Mouse (Mus musculus) forebrain, embryonic 16.5 days (tissue): ENCODE measurements around the gene Ahdc1. TPM values are rescaled to one million over a fixed set of nuclear protein-coding genes. Genes with fewer than 3 reads are reported as not detected.
A peak's percentile ranks its signal among the peaks of the same experiment; 100 is the strongest.

Experiments
- ATAC-seq: fragments of 200-750 bp; cut with Nextera tagmentation; 2 replicates; pipeline ENCODE4 v1.8.0; 2017; ENCODE audit warnings: mild to moderate bottlenecking, moderate library complexity
- H3K27ac ChIP-seq: fragments of 300-500 bp; sonication (generic); 2 replicates; pipeline ENCODE4 v1.5.1; 2014; ENCODE audit warnings: low read length, control low read depth
- H3K27me3 ChIP-seq: fragments of 300-500 bp; sonication (generic); replicated peaks from 2 replicates; pipeline ENCODE4 v1.6.1; 2014; ENCODE audit warnings: low read length; ENCODE audit not compliant: control insufficient read depth, insufficient read depth
- H3K36me3 ChIP-seq: fragments of 300-500 bp; sonication (generic); 2 replicates; pipeline ENCODE4 v1.6.1; 2014; ENCODE audit not compliant: control insufficient read depth, insufficient read depth
- H3K4me1 ChIP-seq: fragments of 300-500 bp; sonication (generic); replicated peaks from 2 replicates; pipeline ENCODE4 v1.6.1; 2014; ENCODE audit warnings: low read length; ENCODE audit not compliant: control insufficient read depth, insufficient read depth
- H3K4me2 ChIP-seq: fragments of 300-500 bp; sonication (generic); 2 replicates; pipeline ENCODE4 v1.6.1; 2014; ENCODE audit warnings: mild to moderate bottlenecking, low read length, control low read depth
- H3K4me3 ChIP-seq: fragments of 300-500 bp; sonication (generic); replicated peaks from 2 replicates; pipeline ENCODE4 v1.5.1; 2014; ENCODE audit warnings: mild to moderate bottlenecking, low read length, control low read depth
- H3K9ac ChIP-seq: fragments of 300-500 bp; sonication (generic); replicated peaks from 2 replicates; pipeline ENCODE4 v1.6.1; 2014; ENCODE audit warnings: low read depth, low read length, control low read depth
- H3K9me3 ChIP-seq: fragments of 300-500 bp; sonication (generic); 2 replicates; pipeline ENCODE4 v1.6.1; 2016; ENCODE audit warnings: low read length; ENCODE audit not compliant: control insufficient read depth
- WGBS: fragments of 180-500 bp; shearing (Covaris S2); extraction: QIAGEN DNeasy Blood & Tissue Kit; methylation state at CpG from one replicate; pipeline ENCODE4 v1.1.7; 2014; 5-methylcytosine and 5-hydroxymethylcytosine counted together
- polyA plus RNA-seq: library from polyadenylated mRNA; unstranded; fragments of >200 nt; fragmentation: Nextera tagmentation; extraction: Ambion mirVana; gene quantifications from 2 replicates; pipeline ENCODE4 v1.2.1, GENCODE M21; 2015

Gene Ahdc1
- polyA plus RNA-seq, 1 experiment from 2014 or later = 13.0 TPM

GRCm38 (mm10) chr4:133028875-133029274 is 17.8 kb downstream of the Ahdc1 start:
- no peak for ATAC-seq
- WGBS = 82% methylated on average over 6 of the region's 6 CpGs
- no peak overlapping the region for H3K9ac ChIP-seq

GRCm38 (mm10) chr4:133032410-133033095 is 21.5 kb downstream of the Ahdc1 start:
- no peak for ATAC-seq
- H3K9ac ChIP-seq = no peak overlapping the region
- no peak overlapping the region for H3K4me2 ChIP-seq
- H3K27me3 ChIP-seq = peaks cover 7% of the 10 kb centered on the region; the same call in 1 of the 2 replicates
- H3K4me3 ChIP-seq = no peak overlapping the region
- 95% methylated on average over 8 of the region's 8 CpGs for WGBS
- H3K4me1 ChIP-seq = peaks cover 8% of the 10 kb centered on the region
- H3K9me3 ChIP-seq = no peaks in the 10 kb centered on the region
- no peak overlapping the region for H3K27ac ChIP-seq
- no peaks in the 10 kb centered on the region; the same call in 1 of the 2 replicates for H3K36me3 ChIP-seq

More at GRCm38 (mm10) chr4:133028875-133029274, 17.8 kb downstream of the Ahdc1 start:
- Histone ChIP-seq H3K27me3 (no peaks in the 10 kb centered on the region), H3K4me3 (no peak overlapping the region), H3K9me3 (no peaks in the 10 kb centered on the region), H3K36me3 (no peaks in the 10 kb centered on the region; the same call in 1 of the 2 replicates), H3K27ac (no peak overlapping the region), H3K4me2 (no peak overlapping the region), H3K4me1 (peaks cover 31% of the 10 kb centered on the region)

GRCm38 (mm10) chr4:133034478-133034877 is 23.4 kb downstream of the Ahdc1 start:
- H3K9ac ChIP-seq = no peak overlapping the region
- no peak overlapping the region for H3K27ac ChIP-seq
- no peaks in the 10 kb centered on the region for H3K9me3 ChIP-seq
- peaks cover 28% of the 10 kb centered on the region for H3K4me1 ChIP-seq
- H3K4me3 ChIP-seq = no peak overlapping the region
- WGBS = 86% methylated on average over 10 of the region's 10 CpGs
- H3K4me2 ChIP-seq = no peak overlapping the region
- no peaks in the 10 kb centered on the region for H3K36me3 ChIP-seq
- no peak for ATAC-seq
- H3K27me3 ChIP-seq = peaks cover 7% of the 10 kb centered on the region; the same call in 1 of the 2 replicates

DNA sequence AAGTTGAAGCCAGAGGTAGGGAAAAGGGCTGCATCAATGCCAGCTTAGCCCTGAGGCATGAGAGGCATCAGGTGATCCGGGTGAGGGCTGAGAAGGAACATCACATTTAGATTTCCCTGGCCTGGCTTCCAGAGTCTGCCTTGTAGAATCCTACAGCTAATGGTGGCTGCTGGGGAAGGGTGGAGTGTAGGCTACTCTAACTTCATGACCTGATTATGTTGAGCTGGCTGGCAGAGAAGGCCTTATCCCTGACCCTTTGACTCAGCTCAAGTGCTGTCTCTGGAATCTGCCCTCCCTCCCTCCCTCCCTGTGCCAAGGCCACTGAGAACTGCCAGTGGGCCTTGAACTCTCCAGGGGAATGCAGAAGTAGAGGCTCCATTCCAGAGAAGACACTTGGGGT is 24.4 kb downstream of the Ahdc1 start:
- no peak overlapping the region for H3K4me2 ChIP-seq
- H3K4me3 ChIP-seq = no peak overlapping the region
- no peak for ATAC-seq
- peaks cover 7% of the 10 kb centered on the region; the same call in 1 of the 2 replicates for H3K27me3 ChIP-seq
- H3K4me1 ChIP-seq = peaks cover 37% of the 10 kb centered on the region
- no peaks in the 10 kb centered on the region for H3K36me3 ChIP-seq
- WGBS = 91% methylated on average over 1 of the region's 1 CpGs
- no peak overlapping the region for H3K27ac ChIP-seq
- no peak overlapping the region for H3K9ac ChIP-seq
- no peaks in the 10 kb centered on the region for H3K9me3 ChIP-seq

DNA sequence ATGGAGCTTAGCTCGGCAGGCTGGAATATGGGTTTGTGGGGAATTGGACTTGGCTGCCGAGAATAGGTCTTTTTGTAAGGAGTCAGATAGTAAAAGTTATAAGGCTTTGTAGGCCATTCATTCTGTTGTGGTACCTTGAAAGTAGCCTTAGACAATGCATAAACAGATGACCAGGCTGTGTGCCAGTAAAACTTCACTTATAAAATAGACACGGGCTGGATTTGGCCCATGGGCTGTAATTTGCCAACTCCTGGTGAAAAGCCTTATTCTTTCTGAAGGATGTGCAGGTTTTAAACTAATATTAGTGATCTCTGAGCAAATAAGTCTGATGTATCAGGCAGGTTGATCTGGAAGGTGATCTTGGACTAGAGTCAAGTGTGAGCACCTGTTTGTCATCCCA is 24.9 kb downstream of the Ahdc1 start:
- Histone ChIP-seq H3K36me3 (no peaks in the 10 kb centered on the region), H3K4me3 (no peak overlapping the region), H3K9ac (no peak overlapping the region), H3K4me1 (peaks cover 37% of the 10 kb centered on the region), H3K4me2 (no peak overlapping the region), H3K27me3 (peaks cover 7% of the 10 kb centered on the region; the same call in 1 of the 2 replicates), H3K9me3 (no peaks in the 10 kb centered on the region), H3K27ac (no peak overlapping the region)
- no peak for ATAC-seq
- WGBS = 53% methylated on average over 3 of the region's 3 CpGs

DNA sequence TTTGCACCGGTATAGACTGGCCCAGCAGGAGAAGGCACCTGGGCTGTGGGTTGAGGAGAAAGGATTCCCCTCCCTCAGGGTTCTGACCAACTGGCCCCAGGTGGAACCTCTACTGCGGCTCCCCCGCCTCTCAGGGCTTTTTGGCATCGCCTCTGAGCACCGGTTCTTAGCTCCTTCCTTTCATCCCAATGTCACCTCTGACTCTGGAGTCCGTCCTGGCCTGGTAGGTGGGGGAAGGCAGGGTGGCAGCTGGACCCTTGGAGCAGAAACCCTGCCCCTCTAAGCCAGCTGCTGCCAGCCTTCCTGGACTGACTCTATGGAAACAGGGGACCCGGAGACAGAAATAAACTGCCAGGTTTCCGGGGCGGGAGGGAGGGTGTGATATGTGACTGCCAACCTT is 26.2 kb downstream of the Ahdc1 start:
- Histone ChIP-seq H3K4me2 (no peak overlapping the region), H3K4me3 (no peak overlapping the region), H3K27ac (no peak overlapping the region), H3K4me1 (peaks cover 48% of the 10 kb centered on the region), H3K27me3 (peaks cover 7% of the 10 kb centered on the region; the same call in 1 of the 2 replicates), H3K9ac (no peak overlapping the region), H3K36me3 (no peaks in the 10 kb centered on the region), H3K9me3 (no peaks in the 10 kb centered on the region)
- WGBS = 45% methylated on average over 9 of the region's 9 CpGs
- ATAC-seq = no peak

DNA sequence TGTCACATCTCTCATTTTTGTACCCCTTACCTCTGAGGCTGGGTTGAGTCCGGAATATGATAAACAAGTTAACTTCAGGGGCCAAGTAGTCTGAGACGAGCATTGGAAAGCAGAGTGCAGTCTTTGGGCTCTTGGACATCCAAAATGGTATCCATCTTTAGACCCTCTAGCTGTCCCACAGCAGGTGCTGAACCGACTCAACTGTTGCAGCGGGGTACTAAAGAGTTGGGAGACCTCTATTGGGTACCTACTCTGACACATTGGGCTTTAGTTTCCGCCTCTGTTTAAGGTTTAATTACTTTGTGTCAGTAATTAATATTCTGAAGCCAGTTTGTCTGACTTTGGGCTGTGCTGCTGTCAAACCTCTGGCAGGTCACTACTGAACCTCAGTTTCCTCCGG is 26.7 kb downstream of the Ahdc1 start:
- H3K4me1 ChIP-seq = peaks cover 53% of the 10 kb centered on the region
- no peak overlapping the region for H3K9ac ChIP-seq
- H3K27me3 ChIP-seq = peaks cover 7% of the 10 kb centered on the region; the same call in 1 of the 2 replicates
- no peak overlapping the region for H3K27ac ChIP-seq
- H3K4me3 ChIP-seq = no peak overlapping the region; the same call in 1 of the 2 replicates
- peak overlapping the region; percentile 99 for H3K4me2 ChIP-seq
- no peaks in the 10 kb centered on the region for H3K36me3 ChIP-seq
- H3K9me3 ChIP-seq = no peaks in the 10 kb centered on the region
- 31% methylated on average over 6 of the region's 6 CpGs for WGBS
- no peak for ATAC-seq

DNA sequence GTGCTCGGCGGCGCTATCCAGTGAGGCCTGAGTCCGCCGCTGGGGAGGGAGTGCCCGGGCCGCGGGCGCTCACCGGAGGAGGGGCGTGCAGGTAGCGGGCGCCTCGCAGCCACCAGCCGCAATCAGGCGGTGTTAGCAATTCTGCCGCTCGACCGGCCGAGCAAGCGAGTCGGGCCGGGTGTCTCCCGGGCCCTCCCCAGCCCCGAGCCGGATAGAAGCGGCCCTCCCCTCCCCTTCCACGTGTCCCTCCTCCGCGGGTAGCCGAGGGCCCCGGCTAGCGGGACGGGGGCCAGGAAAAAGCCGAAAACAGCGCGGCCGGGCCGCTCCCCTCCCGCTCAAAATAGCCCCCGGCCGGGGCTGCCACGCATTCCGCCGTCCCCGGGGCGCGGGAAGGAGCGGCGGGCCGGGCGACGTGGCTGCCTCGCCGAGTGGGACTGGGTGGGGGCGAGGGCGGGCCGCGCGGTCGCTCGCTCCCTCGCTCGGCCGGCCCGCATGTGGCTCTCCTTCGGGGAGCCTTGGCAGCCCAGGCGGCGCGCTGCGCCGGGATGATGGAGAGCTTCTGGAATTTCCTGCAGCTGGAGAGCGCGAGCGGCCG is 27.6 kb downstream of the Ahdc1 start:
- peak; percentile 43 for ATAC-seq
- Histone ChIP-seq H3K27me3 (peaks cover 7% of the 10 kb centered on the region; the same call in 1 of the 2 replicates), H3K36me3 (no peaks in the 10 kb centered on the region), H3K9ac (peak overlapping the region; percentile 68), H3K9me3 (no peaks in the 10 kb centered on the region), H3K27ac (no peak overlapping the region), H3K4me2 (peak overlapping the region; percentile 99), H3K4me3 (peak overlapping the region; percentile 54), H3K4me1 (peaks cover 62% of the 10 kb centered on the region)
- under 1% methylated on average over 68 of the region's 76 CpGs for WGBS

DNA sequence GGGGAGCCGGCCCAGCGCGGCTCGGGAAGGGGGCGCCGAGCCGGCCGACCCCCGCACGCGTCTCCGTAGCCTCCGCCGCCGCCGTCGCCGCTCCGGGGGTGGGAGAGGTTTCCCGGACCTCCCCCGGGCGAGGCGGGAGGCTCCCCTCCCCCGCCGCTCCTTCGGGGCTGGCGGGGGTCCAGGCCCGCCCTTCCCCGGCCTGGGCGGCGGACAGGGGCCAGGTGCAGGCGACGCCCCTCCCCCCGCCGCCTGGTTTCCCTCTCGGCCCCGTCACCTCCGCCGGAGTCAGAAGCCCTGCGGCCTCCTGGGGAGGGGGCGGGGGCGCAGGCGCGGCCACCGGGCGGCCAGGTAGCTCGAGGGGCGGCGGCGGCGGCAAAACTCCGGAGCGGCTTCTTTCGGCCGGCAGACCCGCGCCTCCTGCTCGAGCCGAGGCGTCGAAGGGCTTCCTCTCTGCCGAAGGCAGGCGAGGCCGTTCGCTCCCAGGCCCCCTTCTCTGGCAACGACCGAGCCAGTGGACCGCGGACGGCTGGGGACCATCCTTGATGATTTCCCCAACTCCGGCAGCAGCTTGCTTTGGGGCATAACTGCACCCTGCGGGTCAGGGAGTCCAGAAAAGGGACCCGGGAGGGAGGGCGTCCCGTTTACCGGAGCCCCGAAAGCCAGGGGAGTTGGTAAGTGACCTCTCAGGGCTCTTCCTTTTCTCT is 28.2 kb downstream of the Ahdc1 start:
- H3K36me3 ChIP-seq = no peaks in the 10 kb centered on the region

More for the DNA sequence above, 28.2 kb downstream of the Ahdc1 start:
- Histone ChIP-seq H3K4me2 (peak overlapping the region; percentile 99), H3K27me3 (peaks cover 7% of the 10 kb centered on the region; the same call in 1 of the 2 replicates), H3K9me3 (no peaks in the 10 kb centered on the region), H3K9ac (peak overlapping the region; percentile 68), H3K27ac (no peak overlapping the region), H3K4me3 (peak overlapping the region; percentile 54), H3K4me1 (peaks cover 67% of the 10 kb centered on the region)
- no peak for ATAC-seq
- 2% methylated on average over 55 of the region's 77 CpGs for WGBS
